Mouse (Mus musculus) kidney, embryonic 16.5 days (tissue): ENCODE data around the gene Sema4d. TPM values are rescaled to one million over a fixed set of nuclear protein-coding genes. Genes with fewer than 3 reads are reported as not detected.

Source experiments
- ATAC-seq: fragments of 200-750 bp; cut with Nextera tagmentation; 2 replicates; pipeline ENCODE4 v1.8.0; 2017; ENCODE audit warnings: moderate TSS enrichment; ENCODE audit not compliant: low FRiP score, low TSS enrichment
- H3K27ac ChIP-seq: fragments of 300-500 bp; sonication (generic); 2 replicates; pipeline ENCODE4 v1.5.1; 2014; ENCODE audit warnings: low read length
- H3K27me3 ChIP-seq: fragments of 300-500 bp; sonication (generic); 2 replicates; pipeline ENCODE4 v1.6.1; 2014; ENCODE audit warnings: low read length, control low read depth, mixed read lengths; ENCODE audit not compliant: insufficient read depth
- H3K36me3 ChIP-seq: fragments of 300-500 bp; sonication (generic); 2 replicates; pipeline ENCODE4 v1.6.1; 2014; ENCODE audit warnings: low read length, control low read depth, mixed read lengths; ENCODE audit not compliant: insufficient read depth
- H3K4me1 ChIP-seq: fragments of 300-500 bp; sonication (generic); 2 replicates; pipeline ENCODE4 v1.6.1; 2014; ENCODE audit warnings: low read length, control low read depth, mixed read lengths; ENCODE audit not compliant: insufficient read depth
- H3K4me2 ChIP-seq: fragments of 300-500 bp; sonication (generic); replicated peaks from 2 replicates; pipeline ENCODE4 v1.6.1; 2014; ENCODE audit warnings: low read depth, low read length
- H3K4me3 ChIP-seq: fragments of 300-500 bp; sonication (generic); 2 replicates; pipeline ENCODE4 v1.5.1; 2014; ENCODE audit warnings: mild to moderate bottlenecking, low read length
- H3K9ac ChIP-seq: fragments of 300-500 bp; sonication (generic); replicated peaks from 2 replicates; pipeline ENCODE4 v1.6.1; 2014; ENCODE audit warnings: low read length
- H3K9me3 ChIP-seq: fragments of 300-500 bp; sonication (generic); 2 replicates; pipeline ENCODE4 v1.6.1; 2016; ENCODE audit warnings: low read length, control low read depth
- WGBS: fragments of 180-500 bp; shearing (Covaris S2); extraction: QIAGEN DNeasy Blood & Tissue Kit; methylation state at CpG from one replicate; pipeline ENCODE4 v1.1.7; 2014; 5-methylcytosine and 5-hydroxymethylcytosine counted together
- polyA plus RNA-seq: library from polyadenylated mRNA; unstranded; fragments of >200 nt; fragmentation: Nextera tagmentation; extraction: Ambion mirVana; gene quantifications from 2 replicates; pipeline ENCODE4 v1.2.1, GENCODE M21; 2015

Gene Sema4d
- polyA plus RNA-seq, 1 experiment from 2014 or later = 29.0 TPM

GRCm38 (mm10) chr13:51653961-51654360, 139.6 kb downstream of the Sema4d start:
- WGBS = 93% methylated on average over 9 of the region's 9 CpGs
- Histone ChIP-seq H3K9ac (no peak overlapping the region), H3K4me3 (no peak overlapping the region), H3K27ac (no peak overlapping the region), H3K27me3 (no peaks in the 10 kb centered on the region), H3K36me3 (peaks cover 53% of the 10 kb centered on the region), H3K4me2 (no peak overlapping the region), H3K9me3 (no peaks in the 10 kb centered on the region), H3K4me1 (peaks cover 14% of the 10 kb centered on the region)
- ATAC-seq = no peak

GRCm38 (mm10) chr13:51653159-51653558, 140.4 kb downstream of the Sema4d start:
- Histone ChIP-seq H3K9ac (no peak overlapping the region), H3K9me3 (no peaks in the 10 kb centered on the region), H3K4me1 (peaks cover 19% of the 10 kb centered on the region), H3K4me2 (no peak overlapping the region), H3K36me3 (peaks cover 49% of the 10 kb centered on the region), H3K4me3 (no peak overlapping the region), H3K27me3 (no peaks in the 10 kb centered on the region), H3K27ac (no peak overlapping the region)
- no peak for ATAC-seq
- WGBS = 88% methylated on average over 6 of the region's 6 CpGs

DNA sequence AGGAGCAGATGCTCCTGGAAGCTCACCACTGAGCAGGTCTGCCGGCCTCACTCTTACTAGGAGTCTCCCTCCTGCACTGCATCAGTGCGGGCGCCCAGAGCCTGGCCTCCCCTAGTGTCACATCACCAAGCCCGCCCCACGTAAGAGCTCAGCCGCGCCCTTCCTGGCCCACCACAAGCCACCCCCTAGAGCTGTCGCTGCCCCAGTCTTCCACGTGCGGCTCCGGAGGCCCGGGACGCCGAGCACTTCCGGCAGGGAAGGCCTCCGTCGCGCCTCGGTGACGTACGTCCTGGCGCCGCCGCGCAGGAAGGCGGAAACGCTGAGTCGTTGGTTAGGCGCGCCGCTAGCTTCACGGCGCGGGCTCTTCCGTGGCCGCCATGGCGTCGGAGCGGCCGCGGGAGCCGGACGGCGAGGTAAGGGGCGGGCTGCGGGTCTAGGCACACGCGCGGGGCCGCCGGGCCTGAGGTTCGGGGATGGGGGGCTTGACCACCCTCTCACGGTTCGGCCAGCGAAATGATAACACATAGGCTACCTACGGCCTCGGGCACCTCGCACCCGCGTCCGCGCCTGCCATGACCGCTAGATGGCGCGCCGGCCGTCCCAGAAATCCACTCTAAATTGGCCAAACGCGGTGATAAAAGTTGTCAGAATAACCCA, 142.0 kb downstream of the Sema4d start, which contains the start of gene Secisbp2:
Gene Secisbp2, plus strand, starts transcription at position 290 of the 657 bp plus-strand sequence.
- peaks cover 34% of the 10 kb centered on the region for H3K36me3 ChIP-seq
- under 1% methylated on average over 69 of the region's 69 CpGs for WGBS
- peak; percentile 90 for ATAC-seq
- peak within 1 kb of the TSS; percentile 85 for H3K9ac ChIP-seq
- H3K27ac ChIP-seq = peak within 1 kb of the TSS; percentile 91
- no peaks in the 10 kb centered on the region for H3K27me3 ChIP-seq
- H3K4me2 ChIP-seq = peak within 1 kb of the TSS; percentile 83
- peaks cover 34% of the 10 kb centered on the region for H3K4me1 ChIP-seq
- H3K9me3 ChIP-seq = no peaks in the 10 kb centered on the region
- H3K4me3 ChIP-seq = peak within 1 kb of the TSS; percentile 86

- peaks cover 34% of the 10 kb centered on the region for H3K4me1 ChIP-seq
- 73% methylated on average over 1 of the region's 1 CpGs for WGBS
- H3K9me3 ChIP-seq = no peaks in the 10 kb centered on the region
- no peak overlapping the region for H3K4me3 ChIP-seq
- peaks cover 19% of the 10 kb centered on the region for H3K36me3 ChIP-seq
- H3K9ac ChIP-seq = no peak overlapping the region
- H3K4me2 ChIP-seq = no peak overlapping the region
- ATAC-seq = no peak
- H3K27me3 ChIP-seq = no peaks in the 10 kb centered on the region
- H3K27ac ChIP-seq = no peak overlapping the region
These were observed 143.8 kb downstream of the Sema4d start for GRCm38 (mm10) chr13:51649740-51650139.

GRCm38 (mm10) chr13:51648237-51648636, 145.3 kb downstream of the Sema4d start:
- peaks cover 10% of the 10 kb centered on the region; the same call in 1 of the 2 replicates for H3K36me3 ChIP-seq
- H3K27me3 ChIP-seq = no peaks in the 10 kb centered on the region
- H3K9ac ChIP-seq = no peak overlapping the region
- WGBS = 92% methylated on average over 4 of the region's 4 CpGs
- peaks cover 34% of the 10 kb centered on the region for H3K4me1 ChIP-seq
- H3K4me2 ChIP-seq = peak overlapping the region; percentile 75
- H3K4me3 ChIP-seq = peak overlapping the region; percentile 55; the same call in 1 of the 2 replicates
- peak overlapping the region; percentile 55; the same call in 1 of the 2 replicates for H3K27ac ChIP-seq
- no peaks in the 10 kb centered on the region for H3K9me3 ChIP-seq
- ATAC-seq = no peak

GRCm38 (mm10) chr13:51647770-51648169, 145.8 kb downstream of the Sema4d start:
- H3K4me1 ChIP-seq = peaks cover 34% of the 10 kb centered on the region
- peaks cover 6% of the 10 kb centered on the region; the same call in 1 of the 2 replicates for H3K36me3 ChIP-seq
- peak overlapping the region; percentile 75 for H3K4me2 ChIP-seq
- 75% methylated on average over 3 of the region's 3 CpGs for WGBS
- peak overlapping the region; percentile 55 for H3K4me3 ChIP-seq
- H3K27ac ChIP-seq = peak overlapping the region; percentile 55; the same call in 1 of the 2 replicates
- H3K9ac ChIP-seq = no peak overlapping the region
- no peaks in the 10 kb centered on the region for H3K27me3 ChIP-seq
- no peak for ATAC-seq
- no peaks in the 10 kb centered on the region for H3K9me3 ChIP-seq

DNA sequence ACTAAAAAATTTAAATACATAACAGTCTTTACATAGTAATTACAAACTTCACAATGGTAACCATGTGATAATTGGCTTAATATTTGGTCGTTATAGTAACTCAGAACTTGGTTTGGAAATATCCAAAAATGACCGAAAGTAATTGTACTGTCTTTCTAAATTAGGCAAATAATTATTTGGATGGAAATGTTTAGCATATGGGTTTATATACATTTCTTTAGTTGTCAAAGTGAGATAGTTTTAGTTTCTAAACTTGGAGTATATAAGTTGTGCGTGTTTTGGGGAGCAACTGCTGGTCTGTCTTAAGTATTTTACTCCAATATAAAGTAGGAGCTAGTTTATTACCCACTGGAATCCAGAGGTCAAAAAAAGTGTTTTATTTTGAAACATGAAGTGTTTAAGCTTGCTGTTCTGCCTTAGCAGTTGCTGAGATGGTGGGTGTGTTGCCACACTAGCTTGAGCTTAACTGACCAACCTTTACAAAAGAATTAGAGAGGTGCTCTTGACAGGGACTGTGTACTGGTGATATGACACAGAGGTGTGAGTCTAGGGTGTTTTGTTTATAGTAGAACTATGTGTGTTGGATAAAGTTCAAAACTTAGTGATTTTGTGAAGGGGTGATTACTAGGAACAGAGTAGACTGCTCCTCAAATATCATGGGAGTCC, 147.1 kb downstream of the Sema4d start:
- peak overlapping the region; percentile 51; the same call in 1 of the 2 replicates for H3K27ac ChIP-seq
- H3K4me1 ChIP-seq = peaks cover 32% of the 10 kb centered on the region
- peak overlapping the region; percentile 75 for H3K4me2 ChIP-seq
- H3K36me3 ChIP-seq = peaks cover 3% of the 10 kb centered on the region; the same call in 1 of the 2 replicates
- 14% methylated on average over 3 of the region's 3 CpGs for WGBS
- no peaks in the 10 kb centered on the region for H3K27me3 ChIP-seq
- H3K9me3 ChIP-seq = no peaks in the 10 kb centered on the region
- ATAC-seq = no peak
- H3K9ac ChIP-seq = peak overlapping the region; percentile 83
- peak overlapping the region; percentile 77 for H3K4me3 ChIP-seq

- under 1% methylated on average over 7 of the region's 7 CpGs for WGBS
These were observed 147.7 kb downstream of the Sema4d start for GRCm38 (mm10) chr13:51645872-51646271.

GRCm38 (mm10) chr13:51644829-51645789, 148.4 kb downstream of the Sema4d start, which contains the start of gene Cks2:
Gene Cks2 (plus strand): TSS chr13:51645232.
- Histone ChIP-seq H3K4me1 (peaks cover 26% of the 10 kb centered on the region), H3K4me2 (peak within 1 kb of the TSS; percentile 75), H3K9ac (peak within 1 kb of the TSS; percentile 83), H3K36me3 (no peaks in the 10 kb centered on the region), H3K27ac (peak within 1 kb of the TSS; percentile 79), H3K9me3 (no peaks in the 10 kb centered on the region), H3K4me3 (peak within 1 kb of the TSS; percentile 77), H3K27me3 (no peaks in the 10 kb centered on the region)
- ATAC-seq = peak; percentile 97
- WGBS = under 1% methylated on average over 83 of the region's 83 CpGs

More at GRCm38 (mm10) chr13:51645872-51646271, 147.7 kb downstream of the Sema4d start:
- ATAC-seq = no peak
- Histone ChIP-seq H3K9me3 (no peaks in the 10 kb centered on the region), H3K4me1 (peaks cover 29% of the 10 kb centered on the region), H3K27me3 (no peaks in the 10 kb centered on the region), H3K9ac (peak overlapping the region; percentile 83), H3K36me3 (peaks cover 3% of the 10 kb centered on the region; the same call in 1 of the 2 replicates), H3K27ac (peak overlapping the region; percentile 79), H3K4me2 (peak overlapping the region; percentile 75), H3K4me3 (peak overlapping the region; percentile 77)
